In the genomic region with DNA sequence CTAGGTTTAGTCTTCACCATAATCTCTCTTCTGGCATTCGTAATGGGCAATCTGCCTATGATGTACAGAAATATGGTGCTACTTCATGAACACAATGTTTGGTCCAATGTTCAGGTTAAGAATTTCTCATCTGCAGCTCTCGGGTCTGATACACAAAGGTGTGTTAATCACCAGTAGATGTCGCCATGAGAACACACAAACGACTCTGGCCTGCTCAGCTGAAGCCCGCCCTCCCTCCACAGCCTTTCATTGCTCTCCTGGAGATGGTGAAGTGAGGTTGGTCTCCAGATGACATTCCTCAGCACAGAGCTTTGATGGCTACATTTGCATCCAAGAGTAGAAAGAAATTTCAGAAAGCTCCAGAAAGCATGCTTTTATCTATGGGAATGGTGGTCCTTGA, we compare ENCODE assay signal across 8 mouse cellular contexts.
DNase-seq lines count a peak whose midpoint lies in the region; ATAC-seq and TF ChIP-seq lines count a peak whose summit lies in the region.

No protein-coding gene starts in this region.

- ATAC-seq in forebrain, embryonic 12.5 days (ENCODE audit: low FRiP score): peak; percentile 89
- ATAC-seq in kidney, embryonic 16.5 days (ENCODE audit: low FRiP score, low TSS enrichment): peak; percentile 87
- peak; percentile 52; the same call in 1 of the 2 replicates for ATAC-seq in megakaryocyte, adult 5-6 weeks (ENCODE audit: poor library complexity, severe bottlenecking)
- peak; percentile 71 for ATAC-seq in stomach, embryonic 14.5 days (ENCODE audit: insufficient number of reproducible peaks, insufficient read depth, low FRiP score, low read depth)

- 8% methylated on average over 5 of the region's 5 CpGs for WGBS in forebrain, embryonic 12.5 days
- WGBS in kidney, embryonic 16.5 days: 9% methylated on average over 5 of the region's 5 CpGs
- 9% methylated on average over 5 of the region's 5 CpGs for WGBS in stomach, embryonic 14.5 days

- peak; percentile 9 to 37 for DNase-seq in layer of hippocampus, postnatal 14 days (ENCODE audit: low spot score in 2 of 2)
- no peak for DNase-seq in layer of hippocampus, adult 8-10 months (ENCODE audit: low spot score in 2 of 2)
- DNase-seq in spleen, adult 12 weeks (ENCODE audit: low spot score): no peak

- H3K9me3 ChIP-seq in forebrain, embryonic 12.5 days: no peaks in the 10 kb centered on the region
- no peaks in the 10 kb centered on the region for H3K9me3 ChIP-seq in kidney, embryonic 16.5 days (ENCODE audit: low read length)
- no peaks in the 10 kb centered on the region for H3K9me3 ChIP-seq in stomach, embryonic 14.5 days (ENCODE audit: control insufficient read depth, low read depth, low read length)

- no peak overlapping the region for H3K9ac ChIP-seq in forebrain, embryonic 12.5 days
- no peak overlapping the region for H3K9ac ChIP-seq in kidney, embryonic 16.5 days (replicated peaks; ENCODE audit: low read length)
- no peak overlapping the region for H3K9ac ChIP-seq in stomach, embryonic 14.5 days (replicated peaks; ENCODE audit: low read depth, low read length)

- H3K27ac ChIP-seq in bone marrow macrophage, adult 2 months (ENCODE audit: insufficient read depth, low read depth, low read length): no peak overlapping the region
- H3K27ac ChIP-seq in forebrain, embryonic 12.5 days: no peak overlapping the region
- H3K27ac ChIP-seq in kidney, embryonic 16.5 days (ENCODE audit: low read length): no peak overlapping the region
- no peak overlapping the region for H3K27ac ChIP-seq in stomach, embryonic 14.5 days (ENCODE audit: low read length)

- H3K36me3 ChIP-seq in forebrain, embryonic 12.5 days (replicated peaks): no peaks in the 10 kb centered on the region
- no peaks in the 10 kb centered on the region for H3K36me3 ChIP-seq in kidney, embryonic 16.5 days (ENCODE audit: insufficient read depth, low read length)
- no peaks in the 10 kb centered on the region for H3K36me3 ChIP-seq in stomach, embryonic 14.5 days (ENCODE audit: control insufficient read depth, insufficient read depth, low read length)

- H3K4me1 ChIP-seq in bone marrow macrophage, adult 2 months (ENCODE audit: control insufficient read depth, insufficient read depth, low read length): no peaks in the 10 kb centered on the region
- H3K4me1 ChIP-seq in forebrain, embryonic 12.5 days: peaks cover 10% of the 10 kb centered on the region
- H3K4me1 ChIP-seq in kidney, embryonic 16.5 days (ENCODE audit: insufficient read depth, low read length): peaks cover 18% of the 10 kb centered on the region
- H3K4me1 ChIP-seq in stomach, embryonic 14.5 days (ENCODE audit: control insufficient read depth, insufficient read depth, low read length): no peaks in the 10 kb centered on the region

- TF ChIP-seq POLR2A in bone marrow macrophage, adult 2 months (IDR thresholded peaks at IDR 0.05; ENCODE audit: borderline replicate concordance, low read depth, low read length): no peak

- peak; percentile 52 for TF ChIP-seq CTCF in bone marrow macrophage, adult 2 months (IDR thresholded peaks at IDR 0.05; ENCODE audit: low read depth, low read length)

- H3K27me3 ChIP-seq in forebrain, embryonic 12.5 days: no peaks in the 10 kb centered on the region
- H3K27me3 ChIP-seq in kidney, embryonic 16.5 days (ENCODE audit: insufficient read depth, low read length): no peaks in the 10 kb centered on the region
- no peaks in the 10 kb centered on the region for H3K27me3 ChIP-seq in stomach, embryonic 14.5 days (ENCODE audit: control insufficient read depth, insufficient read depth, low read length)

- H3K4me2 ChIP-seq in forebrain, embryonic 12.5 days: no peak overlapping the region
- H3K4me2 ChIP-seq in kidney, embryonic 16.5 days (replicated peaks; ENCODE audit: low read depth, low read length): no peak overlapping the region
- no peak overlapping the region for H3K4me2 ChIP-seq in stomach, embryonic 14.5 days (replicated peaks; ENCODE audit: low read depth, low read length)

- H3K4me3 ChIP-seq in bone marrow macrophage, adult 2 months (ENCODE audit: insufficient read depth, low read length): no peak overlapping the region
- H3K4me3 ChIP-seq in forebrain, embryonic 12.5 days (replicated peaks): no peak overlapping the region
- no peak overlapping the region for H3K4me3 ChIP-seq in kidney, embryonic 16.5 days (ENCODE audit: low read length)
- H3K4me3 ChIP-seq in stomach, embryonic 14.5 days (ENCODE audit: low read depth, low read length): no peak overlapping the region

Comparison
In these comparisons a context has a peak if more than half of its experiments do, and no peak if none do; other contexts are left out.
1. DNase-seq: peak in layer of hippocampus, postnatal 14 days (2 of 2); none in layer of hippocampus, adult 8-10 months (0 of 2) and spleen, adult 12 weeks (single experiment).
2. Peak in every context shown above with its lines, with median percentiles within 50 percentile points of each other: ATAC-seq.